Mouse (Mus musculus) spleen, postnatal 36 days (tissue): ENCODE results near the gene Zfp772.
A peak's percentile ranks its signal among the peaks of the same experiment; 100 is the strongest.
"Not testable (repeated sequence)": the region's sequence is repeated elsewhere in the genome, so short reads cannot be mapped to it uniquely, and the experiment has no call there.

Source experiments
- DNase-seq, 2 experiments: peaks; one replicate each; pipeline ENCODE4 v3.0.0; 2022; ENCODE audit warnings: low spot score in 2 of 2, mixed read lengths in 1 of 2

Zfp772 gene

DNA sequence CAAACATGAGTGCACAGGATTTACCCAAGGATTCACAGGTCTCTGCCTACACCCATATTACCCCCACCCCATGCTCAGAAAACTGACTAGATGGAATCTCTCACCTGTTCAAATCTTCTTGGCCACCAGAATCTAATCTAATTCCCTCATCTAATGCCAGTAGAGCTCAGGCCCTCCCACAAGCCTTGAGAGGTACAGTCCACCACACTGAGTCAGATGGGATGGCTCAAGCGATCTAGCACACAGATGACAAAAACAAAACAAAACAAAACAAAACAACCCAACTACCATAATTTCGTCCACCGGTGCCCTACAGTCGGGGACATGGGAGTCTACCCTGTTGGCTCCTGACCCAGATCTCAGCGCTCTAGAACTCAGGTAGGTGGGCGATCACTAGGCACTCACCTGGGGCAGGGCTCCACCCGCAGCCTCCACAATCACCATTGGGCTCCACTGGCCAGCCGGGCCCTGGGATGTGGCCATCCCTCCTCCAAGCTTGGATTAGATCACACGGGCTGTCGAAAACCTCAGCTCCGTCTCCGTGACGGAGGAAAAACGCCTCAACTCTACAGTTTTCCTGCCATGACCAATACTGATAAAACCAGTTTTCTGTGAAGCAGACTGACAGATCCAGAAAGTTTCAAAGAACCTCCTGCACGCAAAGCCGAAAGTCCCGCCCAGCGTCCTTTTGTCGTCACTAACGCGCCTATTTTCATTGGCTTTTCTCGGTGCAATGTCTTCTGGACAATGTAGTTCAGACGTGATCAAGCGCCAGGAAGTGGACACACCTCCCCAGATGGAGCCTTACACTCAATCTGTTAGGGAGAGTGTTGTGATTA is at the start of gene Zfp772:
TSS of gene Zfp772 (minus strand) at position 686 of the 839 bp plus-strand sequence.
- peak; percentile 48 to 49 for DNase-seq

DNA sequence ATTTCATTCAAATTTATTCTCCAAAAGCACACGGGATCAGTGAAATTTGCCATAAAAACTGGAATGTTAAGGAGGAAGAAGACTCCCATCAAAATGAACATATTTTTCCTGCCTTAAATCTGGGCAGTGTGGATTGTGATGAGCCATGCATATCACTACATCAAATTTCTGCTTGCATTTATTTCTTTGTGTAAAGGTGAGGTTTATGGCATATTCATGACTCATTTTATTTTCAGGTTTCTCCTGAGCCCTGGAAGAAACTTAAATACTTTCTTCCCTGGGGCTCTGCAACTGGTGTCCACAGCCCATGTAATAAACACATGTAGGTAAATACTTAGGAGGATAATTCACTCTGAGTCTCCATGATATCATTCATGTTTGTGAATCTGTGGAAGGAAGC is 37.4 kb upstream of the Zfp772 start, which contains the start of gene Vmn2r29:
TSS of gene Vmn2r29 (minus strand) at position 101 of the 400 bp plus-strand sequence.
- DNase-seq, result not testable (repeated sequence)

GRCm38 (mm10) chr7:7188191-7188942 is 21.4 kb downstream of the Zfp772 start:
- DNase-seq, result peak; percentile 49 to 60

DNA sequence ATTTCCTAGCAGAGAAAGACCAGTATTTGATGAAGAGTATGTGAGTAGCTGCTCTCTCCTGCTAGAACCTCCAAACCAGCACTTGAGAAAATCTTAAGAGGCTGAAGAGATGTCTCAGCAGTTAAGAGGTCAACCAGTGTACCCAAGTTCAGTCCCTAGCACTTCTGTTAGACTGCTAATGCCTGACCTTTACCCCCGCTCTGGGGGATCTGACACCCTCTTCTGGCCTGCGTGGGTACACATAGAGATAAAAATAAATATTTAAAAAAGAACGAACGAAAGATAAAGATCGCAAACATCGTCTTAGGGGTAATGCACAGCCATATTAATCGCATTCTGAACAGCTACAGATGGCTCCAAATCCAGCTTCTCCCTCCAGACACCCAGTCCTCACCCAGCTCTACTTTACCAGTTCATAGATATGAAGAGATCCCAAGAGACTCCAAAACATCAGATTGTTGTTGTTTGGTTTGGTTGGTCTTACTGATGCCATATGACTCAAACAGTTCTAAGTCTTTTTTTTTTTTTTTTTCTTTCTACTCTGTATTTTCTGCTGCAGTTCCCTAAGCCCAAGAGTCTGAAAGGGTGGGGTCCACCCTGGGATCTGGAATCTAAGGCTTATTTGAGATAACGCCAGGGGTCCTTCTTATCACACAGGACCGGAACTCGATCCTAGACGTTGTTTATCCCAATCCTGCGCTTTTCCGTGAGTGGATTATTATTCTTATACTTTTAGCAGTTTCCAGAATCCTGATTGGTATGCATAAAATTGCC is 22.2 kb downstream of the Zfp772 start:
- no peak for DNase-seq

GRCm38 (mm10) chr7:7185897-7186296 is 23.9 kb downstream of the Zfp772 start:
- DNase-seq, result no peak

DNA sequence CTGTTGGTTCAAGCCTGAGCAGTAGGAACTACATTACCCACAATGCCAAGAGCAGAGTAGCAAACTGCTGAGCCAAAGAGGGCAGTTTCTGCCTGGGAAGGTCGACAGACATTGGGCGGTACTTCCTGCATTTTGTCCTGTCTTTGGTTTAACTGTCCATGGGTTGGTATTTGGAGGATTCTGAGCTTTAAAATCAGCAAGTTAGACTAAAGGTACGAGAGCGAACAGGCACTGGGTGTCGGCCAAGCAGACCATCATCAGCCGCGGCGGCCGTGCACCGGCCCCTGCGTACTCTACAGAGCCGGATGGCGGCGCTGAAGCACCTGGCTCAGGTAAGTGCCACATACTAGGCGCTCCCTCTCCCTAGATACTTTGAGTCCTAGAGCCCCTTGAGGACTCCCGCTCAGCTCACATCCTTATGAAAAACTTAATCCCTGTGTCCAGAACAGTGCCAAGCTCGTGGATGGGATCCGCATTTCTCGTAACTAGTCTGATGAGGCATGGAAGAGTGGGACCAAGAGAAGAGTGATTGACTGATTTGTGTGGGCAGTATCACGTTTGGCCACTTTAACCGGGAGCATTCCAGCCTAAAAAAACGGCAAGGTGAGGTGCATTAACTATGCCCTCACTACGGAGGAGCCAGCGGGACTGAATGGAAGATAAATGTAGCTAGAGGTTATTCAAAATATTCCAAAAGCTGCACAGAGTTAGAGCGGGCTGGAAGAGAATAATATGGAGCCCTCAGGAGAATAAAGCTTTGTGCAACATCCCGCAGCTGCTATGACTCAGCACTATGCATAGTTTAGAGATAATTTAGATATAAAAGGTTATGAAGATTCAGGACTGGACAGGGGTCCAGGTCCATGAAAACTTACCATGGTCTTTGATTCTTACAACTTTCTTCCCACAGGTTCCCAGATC is 38.3 kb downstream of the Zfp772 start, which contains the start of gene Zfp418:
TSS of gene Zfp418 (plus strand) at position 104 of the 921 bp plus-strand sequence.
- DNase-seq, result peak; percentile 53 to 66
